Mouse (Mus musculus): ENCODE results near the gene Ube2e2. TPM values are rescaled to one million over a fixed set of nuclear protein-coding genes. Genes with fewer than 3 reads are reported as not detected.

Gene Ube2e2
- polyA plus RNA-seq (2015; fragmentation: Nextera tagmentation; extraction: Ambion mirVana): 75.8 and 76.4 TPM in 2 replicates

- 1% methylated on average over 14 of the region's 22 CpGs for WGBS
- Histone ChIP-seq H3K9me3 (replicated peaks) (no peaks in the 10 kb centered on the region), H3K4me2 (peak within 1 kb of the TSS; percentile 72), H3K4me1 (peaks cover 9% of the 10 kb centered on the region; the same call in 1 of the 2 replicates), H3K27ac (peak within 1 kb of the TSS; percentile 61), H3K27me3 (no peaks in the 10 kb centered on the region), H3K9ac (peak within 1 kb of the TSS; percentile 80), H3K4me3 (peak within 1 kb of the TSS; percentile 63), H3K36me3 (ENCODE audit: poor library complexity, severe bottlenecking) (no peaks in the 10 kb centered on the region)
- ATAC-seq: no peak; the same call in none of the 2 replicates
Observed at GRCm38 (mm10) chr14:18893947-18894445, at the start of gene Ube2e2. Ube2e2 (minus strand) TSS chr14:18894267.

GRCm38 (mm10) chr14:18940068-18940467, 46.0 kb upstream of the Ube2e2 start:
- no peak for ATAC-seq
- Histone ChIP-seq H3K27me3 (no peaks in the 10 kb centered on the region), H3K4me1 (no peaks in the 10 kb centered on the region), H3K9me3 (replicated peaks) (no peaks in the 10 kb centered on the region), H3K36me3 (ENCODE audit: poor library complexity, severe bottlenecking) (no peaks in the 10 kb centered on the region), H3K4me3 (no peak overlapping the region), H3K4me2 (no peak overlapping the region), H3K9ac (no peak overlapping the region), H3K27ac (no peak overlapping the region)

- Histone ChIP-seq H3K36me3 (ENCODE audit: poor library complexity, severe bottlenecking) (no peaks in the 10 kb centered on the region), H3K4me3 (no peak overlapping the region), H3K9me3 (replicated peaks) (no peaks in the 10 kb centered on the region), H3K9ac (no peak overlapping the region), H3K27ac (no peak overlapping the region), H3K27me3 (no peaks in the 10 kb centered on the region), H3K4me1 (no peaks in the 10 kb centered on the region), H3K4me2 (no peak overlapping the region)
- no peak for ATAC-seq
Observed at GRCm38 (mm10) chr14:18903553-18903952, 9.5 kb upstream of the Ube2e2 start.

GRCm38 (mm10) chr14:18893121-18893946, 733 bp downstream of the Ube2e2 start:
- H3K9me3 ChIP-seq (replicated peaks): no peaks in the 10 kb centered on the region
- H3K36me3 ChIP-seq (ENCODE audit: poor library complexity, severe bottlenecking): no peaks in the 10 kb centered on the region
- peak overlapping the region; percentile 61 for H3K27ac ChIP-seq
- 0% methylated on average over 64 of the region's 116 CpGs for WGBS
- ATAC-seq: peak; percentile 93
- H3K27me3 ChIP-seq: no peaks in the 10 kb centered on the region
- H3K9ac ChIP-seq: peak overlapping the region; percentile 80
- peak overlapping the region; percentile 63 for H3K4me3 ChIP-seq
- H3K4me2 ChIP-seq: peak overlapping the region; percentile 72
- H3K4me1 ChIP-seq: peaks cover 9% of the 10 kb centered on the region; the same call in 1 of the 2 replicates

GRCm38 (mm10) chr14:18889571-18889970, 4.5 kb downstream of the Ube2e2 start:
- Histone ChIP-seq H3K9ac (no peak overlapping the region), H3K4me1 (peaks cover 9% of the 10 kb centered on the region; the same call in 1 of the 2 replicates), H3K27ac (no peak overlapping the region), H3K9me3 (replicated peaks) (no peaks in the 10 kb centered on the region), H3K27me3 (no peaks in the 10 kb centered on the region), H3K36me3 (ENCODE audit: poor library complexity, severe bottlenecking) (0 out of 2 replicates have a peak, but pooled peaks cover 6% of the 10 kb centered on the region), H3K4me2 (no peak overlapping the region), H3K4me3 (no peak overlapping the region)
- no peak for ATAC-seq
- WGBS: 83% methylated on average over 5 of the region's 5 CpGs

GRCm38 (mm10) chr14:18882493-18882892, 11.6 kb downstream of the Ube2e2 start:
- ATAC-seq: no peak
- Histone ChIP-seq H3K36me3 (ENCODE audit: poor library complexity, severe bottlenecking) (0 out of 2 replicates have a peak, but pooled peaks cover 6% of the 10 kb centered on the region), H3K27me3 (no peaks in the 10 kb centered on the region), H3K4me3 (no peak overlapping the region), H3K4me2 (no peak overlapping the region), H3K27ac (no peak overlapping the region), H3K9me3 (replicated peaks) (no peaks in the 10 kb centered on the region), H3K4me1 (0 out of 2 replicates have a peak, but pooled peaks cover 5% of the 10 kb centered on the region), H3K9ac (no peak overlapping the region)
- WGBS: 90% methylated on average over 1 of the region's 1 CpGs

- Histone ChIP-seq H3K27ac (no peak overlapping the region), H3K27me3 (no peaks in the 10 kb centered on the region), H3K9ac (no peak overlapping the region), H3K4me2 (no peak overlapping the region), H3K4me1 (no peaks in the 10 kb centered on the region), H3K9me3 (replicated peaks) (peaks cover 11% of the 10 kb centered on the region; the same call in 1 of the 2 replicates), H3K36me3 (ENCODE audit: poor library complexity, severe bottlenecking) (peaks cover 8% of the 10 kb centered on the region), H3K4me3 (no peak overlapping the region)
- no peak for ATAC-seq
- 88% methylated on average over 1 of the region's 1 CpGs for WGBS
Observed at GRCm38 (mm10) chr14:18870716-18871115, 23.4 kb downstream of the Ube2e2 start.

- no peak overlapping the region for H3K4me2 ChIP-seq
- H3K27ac ChIP-seq: no peak overlapping the region
- no peaks in the 10 kb centered on the region for H3K9me3 ChIP-seq (replicated peaks)
- H3K27me3 ChIP-seq: no peaks in the 10 kb centered on the region
- H3K4me3 ChIP-seq: no peak overlapping the region
- no peak overlapping the region for H3K9ac ChIP-seq
- 92% methylated on average over 1 of the region's 1 CpGs for WGBS
- H3K36me3 ChIP-seq (ENCODE audit: poor library complexity, severe bottlenecking): no peaks in the 10 kb centered on the region
- no peaks in the 10 kb centered on the region for H3K4me1 ChIP-seq
- no peak for ATAC-seq
Observed at GRCm38 (mm10) chr14:18828661-18829060, 65.4 kb downstream of the Ube2e2 start.

- Histone ChIP-seq H3K9me3 (replicated peaks) (no peaks in the 10 kb centered on the region), H3K4me1 (no peaks in the 10 kb centered on the region), H3K4me2 (no peak overlapping the region), H3K36me3 (ENCODE audit: poor library complexity, severe bottlenecking) (no peaks in the 10 kb centered on the region), H3K27ac (no peak overlapping the region), H3K4me3 (no peak overlapping the region), H3K27me3 (no peaks in the 10 kb centered on the region), H3K9ac (no peak overlapping the region)
- ATAC-seq: no peak
Observed at GRCm38 (mm10) chr14:18826753-18827152, 67.3 kb downstream of the Ube2e2 start.

GRCm38 (mm10) chr14:18820713-18821112, 73.4 kb downstream of the Ube2e2 start:
- H3K9ac ChIP-seq: no peak overlapping the region
- no peaks in the 10 kb centered on the region for H3K36me3 ChIP-seq (ENCODE audit: poor library complexity, severe bottlenecking)
- ATAC-seq: no peak
- H3K4me3 ChIP-seq: no peak overlapping the region
- H3K27me3 ChIP-seq: no peaks in the 10 kb centered on the region
- H3K4me2 ChIP-seq: no peak overlapping the region
- no peaks in the 10 kb centered on the region for H3K4me1 ChIP-seq
- H3K9me3 ChIP-seq (replicated peaks): no peaks in the 10 kb centered on the region
- no peak overlapping the region for H3K27ac ChIP-seq
- WGBS: 73% methylated on average over 6 of the region's 6 CpGs

GRCm38 (mm10) chr14:18796857-18797256, 97.2 kb downstream of the Ube2e2 start:
- Histone ChIP-seq H3K36me3 (ENCODE audit: poor library complexity, severe bottlenecking) (no peaks in the 10 kb centered on the region), H3K4me1 (no peaks in the 10 kb centered on the region), H3K9me3 (replicated peaks) (no peaks in the 10 kb centered on the region; the same call in 1 of the 2 replicates), H3K9ac (no peak overlapping the region), H3K27ac (no peak overlapping the region), H3K4me3 (no peak overlapping the region), H3K27me3 (no peaks in the 10 kb centered on the region), H3K4me2 (no peak overlapping the region)
- ATAC-seq: no peak

GRCm38 (mm10) chr14:18795787-18796186, 98.3 kb downstream of the Ube2e2 start:
- 62% methylated on average over 2 of the region's 2 CpGs for WGBS
- no peaks in the 10 kb centered on the region for H3K27me3 ChIP-seq

More at GRCm38 (mm10) chr14:18795787-18796186, 98.3 kb downstream of the Ube2e2 start:
- no peak for ATAC-seq
- Histone ChIP-seq H3K9me3 (replicated peaks) (no peaks in the 10 kb centered on the region; the same call in 1 of the 2 replicates), H3K4me1 (no peaks in the 10 kb centered on the region), H3K36me3 (ENCODE audit: poor library complexity, severe bottlenecking) (no peaks in the 10 kb centered on the region), H3K4me2 (no peak overlapping the region), H3K27ac (no peak overlapping the region), H3K9ac (no peak overlapping the region), H3K4me3 (no peak overlapping the region)
